Mouse (Mus musculus) adrenal gland, adult 18-20 months (tissue): ENCODE measurements at regions not wholly inside any gene's neighbourhood (a gene's known extent, or its start where the extent isn't known, plus 50 kb on each side); places are given as distances from the start of the nearest gene placed in this dataset.
"Not testable (repeated sequence)": the region's sequence is repeated elsewhere in the genome, so short reads cannot be mapped to it uniquely, and the experiment has no call there.

ENCODE experiments used
- DNase-seq, 2 experiments: peaks; one replicate each; pipeline ENCODE4 v3.0.0; 2021 to 2022; ENCODE audit warnings: low spot score in 2 of 2

DNA sequence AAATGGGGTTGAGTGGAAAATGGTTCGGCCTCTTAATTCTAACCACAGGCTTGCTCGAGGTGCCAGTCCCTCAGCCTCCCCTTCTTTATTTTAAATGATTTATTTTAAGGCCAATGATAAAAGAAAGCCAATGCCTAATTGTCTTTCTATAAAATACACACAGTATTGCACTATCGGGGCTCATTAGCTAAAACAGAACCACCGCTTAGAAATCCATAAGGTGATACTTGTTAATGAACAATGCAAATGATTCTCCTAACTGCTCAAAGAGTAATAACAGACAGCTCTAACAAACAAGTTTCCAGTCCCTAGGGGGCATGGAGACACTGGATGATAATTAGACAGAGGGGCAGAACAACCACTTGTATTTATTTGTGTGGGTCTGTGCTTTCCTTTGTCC is 58.8 kb downstream of the Emx2 start:
- no peak for DNase-seq

DNA sequence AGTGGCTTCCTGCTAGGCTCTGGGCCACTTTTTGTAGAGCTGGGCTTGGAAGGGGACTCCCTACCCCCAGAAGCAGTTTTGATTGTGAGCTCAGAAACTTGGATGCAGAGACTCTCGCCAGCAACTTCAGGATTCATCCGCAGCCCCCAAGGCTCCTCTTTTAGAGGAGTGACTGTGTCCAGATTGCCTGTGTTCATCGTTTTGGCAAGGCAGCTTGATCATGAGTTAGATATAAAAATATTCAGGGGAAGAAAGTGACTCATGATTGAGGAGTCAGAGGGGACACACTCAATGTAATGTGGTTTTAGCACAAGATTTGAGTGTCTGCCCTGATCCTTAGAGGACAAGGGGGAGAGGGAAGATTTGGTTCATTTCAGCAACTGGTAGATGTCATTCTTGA is 61.0 kb downstream of the Emx2 start:
- no peak for DNase-seq

DNA sequence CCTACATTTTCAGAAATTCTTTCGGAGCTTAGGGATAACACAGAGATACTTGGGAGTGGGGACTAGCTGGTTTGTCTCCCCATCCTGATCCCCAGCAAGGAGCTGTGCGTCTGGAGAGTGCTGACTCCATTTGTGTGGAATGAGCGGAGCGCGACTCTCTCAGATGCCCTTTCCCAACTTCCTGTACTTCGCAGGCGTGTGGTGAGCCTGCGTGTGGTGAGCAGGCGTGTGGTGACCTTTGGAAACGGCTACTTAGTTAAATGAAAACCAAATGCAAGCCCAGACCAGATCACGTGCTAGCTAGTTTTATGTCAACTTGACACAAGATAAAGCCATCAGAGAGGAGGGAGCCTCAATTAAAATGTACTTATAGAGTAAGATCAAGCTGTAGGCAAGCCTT is 64.0 kb downstream of the Emx2 start:
- no peak for DNase-seq

DNA sequence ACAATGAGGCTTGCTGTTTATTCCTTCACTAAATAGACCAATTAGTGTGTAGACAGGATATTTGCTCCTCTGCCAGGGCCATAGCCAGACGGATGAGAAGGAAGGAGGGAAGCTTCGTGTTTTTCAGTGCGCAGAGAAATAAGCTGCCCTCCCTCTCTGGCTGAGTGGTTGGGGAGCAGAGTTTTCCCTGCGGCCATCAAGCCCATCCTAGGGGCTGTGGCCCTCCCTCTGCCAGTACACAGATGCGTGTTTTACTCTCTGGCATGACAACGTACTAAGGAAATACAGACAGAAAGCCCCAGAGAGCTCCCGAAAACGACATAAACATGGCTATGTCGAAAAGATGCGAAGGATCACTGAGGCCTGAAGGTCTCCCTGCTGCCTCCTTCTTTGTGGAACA is 65.2 kb downstream of the Emx2 start:
- DNase-seq: no peak

DNA sequence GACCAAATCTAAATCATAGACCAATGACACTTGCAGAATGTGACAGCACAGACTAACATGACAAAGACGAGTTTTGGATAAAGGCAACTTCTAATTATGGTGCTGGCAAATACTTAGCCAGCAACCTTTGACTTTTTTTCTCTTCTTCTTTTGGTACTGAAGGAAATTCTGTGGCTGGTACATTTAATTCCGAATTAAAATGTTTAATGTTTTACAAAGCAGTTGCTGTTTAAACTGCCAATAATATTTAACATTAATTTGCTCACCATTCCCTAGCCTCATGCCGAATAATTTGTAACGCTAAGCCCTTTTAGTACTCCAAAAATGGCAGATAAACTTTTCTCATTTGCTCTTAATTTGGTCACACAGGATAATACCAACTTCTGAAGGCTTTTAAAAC is 105.9 kb downstream of the Emx2 start:
- no peak for DNase-seq

DNA sequence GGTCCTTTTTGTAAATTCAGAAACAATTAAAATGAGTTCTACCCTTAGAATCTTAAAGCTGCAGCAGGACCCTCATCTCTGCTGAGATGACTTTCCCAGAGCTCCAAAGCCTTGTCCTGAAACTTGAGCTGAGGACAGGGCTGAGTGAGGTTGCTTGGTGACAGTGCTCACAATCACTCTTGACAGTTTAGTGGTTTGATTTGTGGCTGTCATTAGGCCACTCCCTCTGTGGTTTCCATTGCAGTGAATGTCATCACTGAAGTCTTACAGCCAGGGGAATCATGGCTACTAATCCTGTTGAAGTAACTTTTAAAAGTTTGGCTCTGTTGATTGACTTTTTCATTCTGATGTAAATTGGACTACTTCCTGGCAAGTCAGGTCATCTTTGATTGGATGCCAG is 110.7 kb downstream of the Emx2 start:
- DNase-seq: no peak

DNA sequence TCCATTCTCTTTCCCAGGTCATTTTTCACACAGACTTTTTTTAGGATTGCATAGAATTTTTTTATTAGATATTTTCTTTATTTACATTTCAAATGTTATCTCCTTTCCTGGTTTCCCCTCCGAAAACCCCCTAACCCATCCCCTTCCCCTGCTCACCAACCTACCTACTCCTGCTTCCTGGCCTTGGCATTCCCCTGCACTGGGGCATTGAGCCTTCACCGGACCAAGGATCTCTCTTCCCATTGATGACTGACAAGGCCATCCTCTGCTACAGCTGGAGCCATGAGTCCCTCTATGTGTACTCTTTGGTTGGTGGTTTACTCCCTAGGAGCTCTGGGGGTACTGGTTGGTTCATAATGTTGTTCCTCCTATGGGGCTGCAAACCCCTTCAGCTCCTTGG is 111.4 kb downstream of the Emx2 start:
- DNase-seq: not testable (repeated sequence)

DNA sequence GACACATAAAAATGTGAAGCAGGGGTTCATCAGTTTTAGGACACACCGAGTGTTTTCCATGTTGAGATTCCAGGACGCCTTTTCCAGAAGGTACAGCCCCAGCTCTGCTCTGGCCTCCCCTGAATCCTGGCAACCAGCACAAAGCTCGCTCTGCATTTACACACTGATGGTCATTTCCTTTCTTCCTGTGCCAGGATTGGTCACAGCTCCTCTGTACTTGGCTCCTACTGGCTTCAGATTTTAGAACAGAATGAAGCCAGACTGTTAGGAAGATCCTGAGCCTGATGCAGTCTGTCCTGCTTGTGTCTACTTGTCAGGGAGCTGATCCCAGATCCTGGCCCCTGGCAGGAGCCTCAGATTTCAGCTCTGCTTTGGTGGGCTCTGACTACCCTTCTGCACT is 116.2 kb downstream of the Emx2 start:
- DNase-seq: no peak

DNA sequence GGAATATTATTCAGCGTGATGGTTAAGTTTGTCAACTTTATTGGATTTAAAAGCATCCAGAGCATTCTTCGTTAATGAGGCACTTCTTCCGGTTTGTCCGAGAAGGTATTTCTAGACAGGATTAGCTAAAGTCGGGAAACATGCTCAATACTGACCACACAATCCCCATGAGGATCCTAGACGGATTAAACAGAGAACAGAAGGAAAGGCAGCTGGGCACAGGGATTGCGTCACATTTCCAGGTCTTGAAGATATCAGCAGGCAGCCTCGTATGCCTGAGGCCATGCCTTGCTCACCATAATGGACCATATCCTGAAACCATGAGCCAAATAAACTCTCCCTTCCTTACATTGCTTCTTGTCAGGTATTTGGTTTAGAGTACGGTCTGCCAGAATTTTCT is 119.7 kb downstream of the Emx2 start:
- no peak for DNase-seq

DNA sequence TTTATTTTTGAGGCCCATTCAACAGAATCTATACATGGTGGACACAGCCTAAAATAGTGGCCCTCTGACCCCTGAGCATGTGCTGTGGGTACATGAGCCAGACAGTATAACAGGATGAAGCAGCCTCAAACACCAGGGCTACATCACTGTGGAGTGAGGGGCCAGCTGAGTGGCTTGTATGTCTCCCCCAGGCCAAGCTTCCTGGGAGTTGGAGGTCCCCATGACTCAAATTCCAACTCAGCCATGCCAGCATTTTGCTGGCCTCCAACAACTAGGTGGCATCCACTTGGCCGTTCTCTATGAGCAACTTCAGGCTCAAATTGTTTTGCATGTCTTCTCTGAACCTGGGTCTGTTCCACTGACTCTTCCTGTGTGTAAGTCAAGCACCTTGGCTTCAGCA is 121.5 kb downstream of the Emx2 start:
- DNase-seq: no peak

DNA sequence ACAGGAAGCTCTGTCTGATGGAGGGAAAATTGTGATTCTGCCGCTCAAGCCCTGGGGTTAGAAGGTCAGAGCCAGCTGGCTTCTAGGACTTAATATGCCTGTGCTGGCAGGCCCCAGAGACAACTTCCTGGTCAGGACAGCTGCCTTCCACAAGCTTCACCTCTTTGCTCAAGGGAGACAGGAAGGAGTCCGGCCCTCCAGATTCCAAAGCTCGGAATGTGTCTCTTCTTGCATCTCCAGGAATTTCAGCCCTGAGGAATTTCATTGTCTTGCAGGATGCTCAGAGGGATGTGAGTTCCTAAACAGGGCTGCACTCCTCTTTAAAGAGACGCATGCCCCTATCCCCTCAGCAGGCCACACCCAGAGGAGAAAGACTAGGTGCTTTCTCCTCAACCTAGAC is 127.7 kb downstream of the Emx2 start:
- DNase-seq: no peak

DNA sequence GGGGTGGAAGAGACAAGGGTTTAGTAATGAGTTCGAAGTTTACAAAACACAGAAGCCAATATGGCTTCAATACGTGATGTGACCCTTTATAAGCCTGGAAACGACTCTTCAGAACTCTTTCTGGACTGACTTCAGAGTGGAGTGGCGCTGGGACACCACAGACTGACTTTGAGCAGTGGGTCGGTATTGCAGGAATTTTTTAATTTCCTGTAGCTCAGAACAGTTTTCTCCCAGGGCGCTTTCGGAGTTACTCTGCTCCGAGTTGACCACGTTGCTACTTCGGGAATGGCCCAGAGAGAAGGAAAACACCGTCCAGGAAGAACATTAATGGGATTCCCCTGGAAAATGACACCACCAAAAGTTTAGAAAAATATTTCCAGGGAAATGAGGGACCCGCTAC is 129.1 kb downstream of the Emx2 start:
- no peak for DNase-seq

DNA sequence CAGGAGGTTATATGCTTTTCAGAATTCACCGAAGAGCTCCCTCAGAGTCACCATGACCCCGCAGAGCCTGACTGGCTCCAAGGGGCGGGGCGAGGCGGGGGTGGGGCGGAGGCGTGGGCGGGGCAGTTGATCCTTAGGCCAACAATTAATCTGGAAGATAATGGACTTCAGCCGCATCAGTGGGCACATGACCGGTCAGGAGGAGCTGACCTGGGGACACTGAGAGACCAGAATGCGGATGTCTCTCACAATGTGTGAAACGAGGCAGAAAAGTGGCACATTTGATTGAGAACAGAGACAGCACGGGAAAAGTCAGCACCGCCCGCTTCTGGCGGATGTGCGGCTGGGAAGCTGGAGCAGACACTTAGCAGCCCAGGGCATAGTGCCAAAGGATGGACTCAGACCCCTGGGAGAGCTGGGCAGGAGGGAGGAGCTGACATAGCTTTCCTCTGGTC is 129.9 kb downstream of the Emx2 start:
- DNase-seq: peak; percentile 23 to 24

DNA sequence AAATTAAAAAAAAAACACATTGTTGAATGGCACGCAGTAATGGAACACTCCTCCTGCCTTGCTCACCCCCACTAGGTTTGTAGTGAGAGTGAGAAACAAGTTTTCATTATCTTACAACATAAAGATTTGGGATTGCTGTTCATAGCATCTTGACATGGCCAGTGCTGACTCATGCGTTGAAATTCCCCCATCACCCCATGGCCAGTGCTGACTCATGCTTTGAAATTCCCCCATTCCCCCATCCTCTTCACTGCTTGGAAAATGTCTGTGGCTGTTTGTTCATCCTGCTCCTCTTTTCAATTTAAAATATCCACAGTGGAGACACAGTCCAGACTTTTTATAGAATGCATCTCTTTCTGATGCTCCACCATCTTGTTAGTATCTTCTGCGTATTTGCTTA is 131.8 kb downstream of the Emx2 start:
- no peak for DNase-seq

DNA sequence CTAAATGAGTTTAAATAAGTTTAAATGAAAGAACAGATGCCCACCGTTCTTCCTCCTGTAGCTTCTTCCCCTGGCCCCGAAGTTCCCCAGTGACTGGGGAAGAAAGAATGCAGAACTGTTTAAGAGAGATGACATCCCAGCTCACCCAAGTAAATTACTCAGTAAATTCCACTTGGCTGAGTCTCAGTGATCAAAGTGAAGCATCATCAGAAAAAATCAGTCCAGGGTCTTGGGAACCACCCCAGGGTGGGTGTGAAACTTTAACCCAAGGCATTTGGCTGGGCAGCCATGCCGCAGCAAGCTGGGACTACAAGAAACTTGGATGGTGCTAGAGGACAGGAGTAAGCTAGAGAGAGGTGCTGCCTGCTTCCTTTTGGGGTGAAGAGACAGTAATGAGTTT is 133.9 kb downstream of the Emx2 start:
- no peak for DNase-seq

DNA sequence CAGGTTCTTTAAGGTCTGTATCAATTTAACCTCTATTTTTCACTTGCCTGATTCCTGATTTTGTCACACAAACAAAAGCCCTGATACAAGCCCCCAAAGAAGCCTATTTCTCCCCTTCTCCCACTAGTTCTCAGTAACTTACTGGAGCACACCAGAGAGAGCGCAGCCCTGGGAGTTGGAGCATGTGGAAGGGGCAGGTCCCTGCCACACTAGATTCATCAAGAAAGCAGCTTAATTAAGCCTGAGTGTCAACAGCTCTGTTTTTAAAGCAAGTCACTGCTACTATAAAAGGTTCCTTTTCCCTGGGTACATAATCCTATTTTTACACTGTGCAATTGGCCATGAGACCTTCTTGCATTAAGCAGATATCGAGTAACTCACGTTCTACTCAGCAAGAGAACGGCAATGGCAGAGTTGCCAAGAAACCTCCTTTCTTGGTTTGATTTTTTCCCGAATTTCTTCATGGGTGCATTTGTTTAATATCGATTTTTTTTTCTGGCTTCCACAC is 166.2 kb downstream of the Emx2 start:
- no peak for DNase-seq

DNA sequence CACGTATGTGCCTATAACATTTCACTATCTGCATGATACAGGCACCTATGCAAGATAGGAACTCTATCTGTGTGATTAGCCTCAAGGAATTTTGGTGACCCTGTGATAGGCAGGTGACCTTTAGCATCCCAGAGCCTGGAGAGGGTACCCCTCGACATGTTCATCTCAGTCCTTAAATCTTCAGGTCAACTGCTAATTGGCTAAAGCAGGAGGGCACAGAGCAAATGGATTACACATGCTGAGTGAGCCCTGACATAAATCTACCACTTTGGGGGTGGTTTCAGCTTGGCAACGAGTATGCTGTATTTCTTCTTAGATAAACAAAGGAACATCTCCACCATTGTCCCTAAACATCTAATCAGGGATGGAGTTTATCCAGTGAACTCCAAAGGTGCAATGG is 169.5 kb downstream of the Emx2 start:
- DNase-seq: no peak

DNA sequence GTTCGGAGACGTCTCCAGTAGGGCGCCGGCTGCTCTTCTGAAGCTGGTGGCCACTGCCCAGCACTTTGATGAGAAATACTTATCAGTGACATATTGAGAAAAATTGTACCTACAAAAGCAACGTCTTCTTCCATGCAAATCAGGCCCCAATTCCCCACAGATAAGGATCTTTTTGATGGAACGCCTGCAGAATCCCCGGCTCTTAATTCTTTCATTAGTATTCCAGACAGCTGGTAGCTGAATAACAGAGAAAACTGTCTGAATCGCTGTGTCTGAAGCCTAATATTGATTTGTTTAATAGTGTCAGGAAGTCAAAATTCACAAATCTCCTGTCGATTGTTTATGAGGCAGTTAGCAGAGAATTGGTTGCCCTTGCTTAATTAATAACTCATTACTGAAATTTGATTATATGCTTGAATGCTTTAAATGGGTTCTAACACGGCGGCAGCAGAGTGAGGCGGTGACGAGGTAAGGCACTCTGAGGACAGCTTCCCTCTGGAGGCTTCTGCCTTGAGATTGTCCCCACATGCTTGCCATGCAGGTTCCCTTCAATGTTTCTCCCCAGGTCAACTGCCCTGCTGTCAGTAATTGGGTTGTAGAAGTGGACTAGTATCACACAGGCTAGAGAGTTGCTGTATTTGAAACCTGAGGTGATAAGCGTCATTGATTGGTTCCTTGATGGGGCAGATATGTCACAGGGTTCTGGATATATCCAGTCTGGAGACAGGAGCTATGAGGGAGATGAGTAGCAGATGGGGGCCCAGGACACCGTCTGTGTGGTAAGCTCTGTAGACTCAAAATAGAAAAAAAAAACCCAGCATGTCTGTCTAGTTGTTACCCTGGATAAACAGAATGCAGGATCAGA is 170.4 kb downstream of the Emx2 start:
- no peak for DNase-seq

DNA sequence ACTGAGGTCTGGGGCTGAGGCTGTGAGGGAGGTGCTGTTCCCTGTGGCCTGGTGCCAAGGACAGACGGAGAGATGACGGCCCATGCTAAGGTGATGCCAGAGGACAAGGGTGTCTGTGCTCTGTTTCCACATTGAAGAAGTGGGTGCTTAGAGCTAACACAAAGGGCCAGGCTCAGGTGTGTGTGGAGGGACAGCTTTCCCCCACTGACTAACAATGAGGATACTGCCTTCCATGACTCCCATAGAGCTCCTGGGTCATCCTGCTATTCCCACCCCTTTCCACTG is 170.9 kb downstream of the Emx2 start:
- no peak for DNase-seq

DNA sequence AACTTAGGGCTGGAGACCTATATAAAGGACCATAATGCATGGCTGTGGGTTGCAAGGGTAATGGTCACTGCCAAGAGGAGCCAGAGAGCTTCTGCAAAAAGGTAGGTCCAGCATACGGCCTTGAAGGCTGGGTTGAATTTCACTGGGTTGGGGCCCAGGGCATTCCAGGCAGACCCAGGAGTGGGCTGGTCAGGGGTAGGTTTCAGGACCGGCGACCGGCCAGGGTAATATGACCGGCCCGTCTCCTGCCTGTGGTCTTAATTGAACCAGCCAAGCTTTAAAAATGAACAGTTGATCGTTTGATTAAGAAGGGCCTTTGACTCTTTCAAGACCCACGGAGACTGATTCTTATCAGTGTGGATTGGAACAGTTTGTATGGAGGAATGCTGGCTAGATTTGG is 171.9 kb downstream of the Emx2 start:
- DNase-seq: no peak

DNA sequence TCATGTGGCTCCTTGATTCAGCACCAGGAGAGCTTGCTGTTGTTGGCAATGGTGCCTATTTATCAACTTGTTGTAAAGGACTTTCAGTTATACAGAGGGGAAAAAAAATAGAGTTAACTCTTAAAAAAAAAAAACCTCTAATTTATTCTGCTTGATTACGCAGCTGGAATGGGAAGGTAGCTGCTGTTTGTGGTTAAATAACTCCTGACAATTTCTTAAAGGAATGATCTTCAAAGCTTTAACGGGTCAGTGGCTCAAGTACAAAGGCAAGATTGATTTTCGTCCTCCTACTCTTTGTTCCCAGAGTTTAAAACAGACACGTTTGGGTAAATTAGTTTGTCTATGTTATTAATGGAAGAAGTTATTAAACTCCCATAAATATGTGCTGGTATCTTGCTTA is 172.5 kb downstream of the Emx2 start:
- no peak for DNase-seq

DNA sequence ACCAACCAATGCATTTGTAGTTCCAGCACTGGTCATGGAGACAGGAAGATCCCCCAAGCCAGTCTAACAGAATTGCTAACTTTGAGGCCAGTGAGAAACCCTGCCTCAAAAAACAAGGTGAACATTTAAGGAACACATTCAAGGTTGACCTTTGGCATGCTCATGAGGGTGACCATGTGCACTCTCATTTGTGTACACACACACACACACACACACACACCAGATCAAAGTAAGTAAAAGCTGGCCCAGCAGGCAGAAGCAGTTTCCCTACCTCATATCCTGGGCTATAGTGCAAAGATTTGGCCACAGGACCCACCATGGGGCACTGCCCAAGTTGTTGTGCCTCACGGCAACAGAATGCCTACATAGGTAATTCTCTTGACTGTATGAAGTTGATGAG is 173.4 kb downstream of the Emx2 start:
- no peak for DNase-seq

DNA sequence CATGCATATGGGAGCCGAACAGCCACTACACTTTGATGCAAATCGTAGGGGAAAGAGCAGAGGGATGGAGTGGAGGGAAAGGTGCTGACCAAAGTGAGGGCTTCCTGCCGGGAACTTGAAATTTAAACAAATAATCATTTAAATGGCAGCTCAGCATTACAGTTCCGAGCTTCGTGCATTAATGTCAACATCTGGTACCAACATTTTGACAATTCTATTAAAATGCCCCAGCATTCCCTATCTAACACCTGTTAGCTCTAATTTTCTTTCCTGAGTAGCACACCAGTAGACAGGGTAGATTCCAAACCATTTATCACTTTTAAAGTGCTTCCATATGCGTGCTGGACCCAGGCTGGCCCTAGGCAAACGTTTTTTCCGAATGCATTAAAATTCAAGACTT is 178.1 kb downstream of the Emx2 start:
- DNase-seq: no peak
